Mouse (Mus musculus): ENCODE data around the gene Iqschfp. TPM values are rescaled to one million over a fixed set of nuclear protein-coding genes. Genes with fewer than 3 reads are reported as not detected.

Gene Iqschfp
- total RNA-seq, 2 experiments from 2014 or later = 9.0 to 14.8 TPM

DNA sequence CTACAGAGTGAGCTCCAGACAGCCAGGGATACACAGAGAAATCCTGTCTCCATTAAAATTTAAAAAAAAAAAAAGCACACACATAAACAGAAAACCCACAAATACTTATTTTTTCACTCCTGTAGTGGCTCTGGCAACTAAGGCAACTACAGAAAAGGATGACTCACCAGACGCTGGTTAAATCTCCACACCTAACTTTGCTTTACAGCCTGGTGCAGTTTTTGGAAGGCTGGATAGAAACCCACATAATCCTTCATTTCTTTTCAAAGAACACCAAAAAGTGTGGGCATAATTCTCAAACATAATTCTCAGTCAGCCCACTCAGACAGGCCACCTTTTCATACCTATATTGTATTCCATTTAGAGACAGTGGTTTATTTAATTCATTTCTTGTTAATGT is 746.7 kb downstream of the Iqschfp start:
- intact Hi-C loops (cut with DNase I) = no loop called here
- DNase-seq (ENCODE audit: low spot score in 2 of 2) = peak in 1 of 2 experiments; percentile 71

DNA sequence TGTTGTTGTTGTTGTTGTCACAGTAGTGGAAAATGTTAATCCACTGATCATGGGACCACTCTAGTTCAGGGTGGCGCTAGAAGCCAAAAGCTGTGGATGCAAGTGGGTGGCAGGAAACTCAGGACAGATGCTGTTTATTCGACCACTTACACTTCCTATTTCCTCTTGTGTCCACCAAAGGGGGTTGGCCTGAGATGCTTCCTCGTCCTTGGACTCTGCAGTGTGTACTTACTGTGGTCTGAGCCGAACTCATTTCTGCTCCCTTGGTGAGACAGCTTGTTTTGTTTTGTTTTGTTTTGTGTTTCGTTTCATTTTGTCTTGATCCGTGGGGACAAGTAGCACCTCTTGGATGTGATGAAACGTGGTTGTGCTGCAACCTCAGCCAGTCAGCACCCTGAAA is 750.9 kb downstream of the Iqschfp start:
- no peak for DNase-seq (ENCODE audit: low spot score in 2 of 2)

DNA sequence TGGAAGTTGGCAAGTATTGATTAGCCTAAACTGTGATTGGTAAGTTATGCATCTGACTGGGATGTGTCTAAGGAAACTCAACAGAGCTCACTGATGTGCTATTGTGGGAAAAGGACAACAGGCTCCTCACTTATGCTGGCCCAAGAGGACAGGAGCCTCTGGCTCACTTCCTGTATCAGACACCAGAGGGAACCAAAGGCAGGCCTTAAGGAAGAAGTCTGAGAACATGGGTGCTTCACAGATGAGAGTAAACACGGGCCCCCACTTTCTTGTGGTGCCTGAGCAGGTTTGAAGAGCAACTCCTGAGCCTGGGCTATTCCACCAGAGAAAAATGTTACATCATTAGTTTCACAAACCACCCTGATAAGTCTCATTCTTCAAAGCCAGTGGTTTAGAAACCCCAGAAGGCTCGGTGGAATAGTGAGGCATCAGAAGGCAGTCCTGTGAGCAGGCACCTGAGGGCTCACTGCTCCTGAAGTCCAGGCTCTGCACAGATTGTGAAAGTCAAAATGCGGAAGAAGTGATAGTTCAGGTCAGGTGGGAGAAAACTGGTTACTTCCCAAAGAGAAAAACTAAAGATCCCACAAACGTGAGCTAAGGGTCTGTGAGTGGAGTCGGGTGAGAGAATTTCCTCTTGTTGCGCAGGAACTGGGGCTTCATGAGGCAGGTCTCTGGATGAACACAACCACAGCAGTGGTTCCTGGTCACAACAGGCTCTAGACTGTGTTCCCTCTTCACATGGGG is 754.5 kb downstream of the Iqschfp start:
- intact Hi-C loops (cut with DNase I) = loop anchor here (2.0 to 10.0 kb wide), 2 partner anchors 62 to 308 kb away; no protein-coding TSS in a partner anchor
- DNase-seq (ENCODE audit: low spot score in 2 of 2) = peak; percentile 40 to 69

More for the DNA sequence above, 750.9 kb downstream of the Iqschfp start:
- intact Hi-C loops (cut with DNase I) = loop anchor here (10.0 kb wide), 1 partner anchor 312 kb away; no protein-coding TSS in a partner anchor

DNA sequence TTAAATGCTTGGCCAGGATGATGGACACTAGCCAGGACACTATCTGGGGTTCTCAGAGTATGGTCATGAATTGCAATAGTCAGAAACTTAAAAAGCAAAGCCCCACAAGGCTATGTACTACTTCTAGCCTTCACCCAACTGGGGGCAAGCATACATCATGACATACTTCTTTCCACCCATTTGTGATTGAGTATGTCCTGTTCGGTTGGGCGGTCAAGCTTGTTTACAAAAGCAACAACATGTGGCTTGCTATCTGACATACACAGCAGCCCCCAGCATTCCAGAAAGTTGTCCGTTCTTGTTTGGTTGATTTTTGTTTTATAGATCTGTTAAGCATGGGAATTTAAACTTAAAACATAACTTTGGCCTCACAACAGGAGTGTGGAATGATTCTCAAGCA is 755.2 kb downstream of the Iqschfp start:
- intact Hi-C loops (cut with DNase I) = loop anchor here (2.0 to 10.0 kb wide), 2 partner anchors 62 to 308 kb away; no protein-coding TSS in a partner anchor
- no peak for DNase-seq (ENCODE audit: low spot score in 2 of 2)

DNA sequence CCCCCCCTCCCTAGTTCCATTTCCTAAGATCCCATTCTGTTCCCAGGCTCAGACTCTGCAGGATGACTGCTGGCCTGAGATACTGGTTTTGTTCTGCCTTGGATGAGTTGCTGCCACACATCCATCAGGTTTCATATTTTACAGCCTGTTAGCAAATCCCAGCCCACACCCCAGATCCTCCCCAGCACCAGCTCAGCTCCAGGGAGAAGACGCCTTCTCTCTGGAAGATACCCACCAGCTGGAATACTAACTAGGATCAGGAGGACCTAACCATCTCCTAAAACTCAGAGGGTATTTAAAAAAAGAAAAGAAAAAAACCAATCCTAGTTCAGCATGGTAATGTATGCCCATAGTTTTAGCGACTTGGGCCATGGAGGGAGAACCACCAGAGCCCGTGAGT is 758.2 kb downstream of the Iqschfp start:
- intact Hi-C loops (cut with DNase I) = loop anchor here (1.0 to 2.0 kb wide), 2 partner anchors 27 to 43 kb away; no protein-coding TSS in a partner anchor
- peak in 1 of 2 experiments; percentile 83 for DNase-seq (ENCODE audit: low spot score in 2 of 2)

DNA sequence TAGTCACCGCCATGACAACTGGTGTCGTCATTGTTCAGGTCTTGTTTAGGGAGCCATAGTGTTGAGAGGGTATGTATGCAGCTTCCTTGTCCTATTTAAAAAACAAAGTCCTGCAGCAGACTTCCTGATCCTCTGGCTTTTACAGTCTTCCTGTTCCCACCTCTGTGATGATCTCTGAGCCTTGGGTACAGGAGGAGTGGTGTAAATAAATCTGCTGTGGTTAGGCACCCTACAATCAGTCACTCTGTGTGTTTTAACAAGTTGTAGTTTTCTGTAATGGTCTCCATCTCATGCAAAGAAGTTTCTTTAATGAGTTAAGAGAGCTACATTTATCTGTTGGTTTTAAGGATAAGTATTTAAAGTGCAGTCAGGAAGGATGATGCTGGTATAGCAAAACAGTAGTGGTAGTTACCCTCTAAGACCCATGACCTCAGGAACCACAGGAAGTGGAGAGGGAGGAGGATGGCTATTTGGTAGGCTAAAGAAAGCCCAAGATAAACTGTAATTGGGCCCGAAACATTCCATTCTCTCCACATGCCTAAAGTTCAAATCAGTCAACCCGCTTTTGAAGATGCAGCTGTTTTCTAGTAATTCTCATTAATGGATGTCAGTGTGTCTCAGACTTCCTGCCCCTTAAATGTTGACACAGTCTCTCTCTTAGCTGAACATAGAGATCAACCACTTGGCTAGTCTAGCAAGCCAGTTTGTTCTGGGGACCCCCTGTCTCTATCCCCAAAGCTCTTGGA is 764.7 kb downstream of the Iqschfp start:
- intact Hi-C loops (cut with DNase I) = no loop called here

DNA sequence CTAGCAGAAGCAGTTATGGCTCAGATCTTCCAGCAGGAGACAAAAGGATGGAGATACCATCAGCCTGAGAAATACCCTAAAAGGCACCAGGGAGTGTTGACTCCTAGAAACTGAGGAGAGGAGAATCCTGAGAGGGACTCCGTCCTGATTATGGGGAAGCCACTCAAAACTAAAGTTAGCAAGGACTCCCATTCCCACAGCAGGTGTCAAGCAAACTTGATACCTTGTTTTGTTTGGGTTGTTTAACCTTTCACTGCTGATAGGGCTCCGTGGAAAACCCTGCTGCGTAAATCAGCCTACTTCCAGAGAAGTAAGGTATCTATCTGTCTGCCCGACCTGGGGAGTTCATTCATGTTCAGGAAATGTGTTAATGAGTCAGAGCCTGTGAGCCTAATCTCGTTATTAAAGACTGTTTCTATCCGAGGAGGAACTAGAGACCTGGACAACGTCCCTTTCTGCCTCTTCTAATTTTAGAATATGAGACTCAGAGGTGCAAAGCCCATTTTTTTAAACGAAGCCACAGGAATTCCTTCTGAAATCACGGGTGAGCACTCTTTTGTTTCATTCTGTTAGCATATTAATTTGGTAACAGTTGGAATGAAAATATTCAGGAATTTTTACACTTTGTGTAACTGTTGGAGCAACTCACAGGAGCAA is 765.7 kb downstream of the Iqschfp start:
- DNase-seq (ENCODE audit: low spot score in 2 of 2) = no peak
- intact Hi-C loops (cut with DNase I) = no loop called here

More for the DNA sequence above, 764.7 kb downstream of the Iqschfp start:
- no peak for DNase-seq (ENCODE audit: low spot score in 2 of 2)

DNA sequence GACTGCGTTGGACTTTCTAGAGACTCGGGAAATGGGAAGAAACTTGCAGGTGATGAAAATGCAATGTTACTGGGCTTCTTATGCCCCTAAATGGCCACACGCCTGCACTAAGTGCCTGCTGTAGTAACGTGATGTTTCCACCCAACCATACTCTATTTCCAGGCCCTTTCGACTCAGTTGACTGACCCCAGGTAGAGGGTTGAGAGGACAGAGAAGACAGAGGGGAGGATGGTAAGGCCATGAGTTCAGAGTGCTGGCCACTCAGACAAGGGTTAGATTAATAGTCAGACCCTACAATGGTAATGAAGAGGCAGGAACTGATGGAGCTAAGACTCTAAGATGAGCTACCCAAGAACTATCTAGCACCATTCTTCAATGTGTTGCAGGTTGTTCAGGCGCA is 768.0 kb downstream of the Iqschfp start:
- intact Hi-C loops (cut with DNase I) = no loop called here
- DNase-seq (ENCODE audit: low spot score in 2 of 2) = no peak

DNA sequence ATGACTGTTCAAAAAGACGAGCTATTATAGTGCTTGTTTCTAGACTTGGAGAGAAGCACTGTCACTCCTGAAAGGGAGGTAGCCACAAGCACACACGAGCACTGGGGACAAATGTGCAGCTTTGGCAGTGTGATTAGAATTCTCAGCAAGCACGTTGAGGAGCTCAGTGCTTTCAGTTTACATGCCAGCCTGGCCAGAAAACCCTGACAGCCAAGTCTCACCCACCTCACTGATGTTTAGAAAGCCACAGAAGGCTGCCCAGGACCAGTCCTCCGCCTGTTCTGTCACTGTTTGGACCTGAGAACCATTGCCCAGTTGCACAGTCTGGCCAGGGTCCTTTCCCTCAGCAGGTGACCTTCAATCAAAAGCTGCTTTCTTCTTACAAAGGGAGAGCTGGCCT is 768.5 kb downstream of the Iqschfp start:
- intact Hi-C loops (cut with DNase I) = no loop called here
- peak in 1 of 2 experiments; percentile 59 for DNase-seq (ENCODE audit: low spot score in 2 of 2)

DNA sequence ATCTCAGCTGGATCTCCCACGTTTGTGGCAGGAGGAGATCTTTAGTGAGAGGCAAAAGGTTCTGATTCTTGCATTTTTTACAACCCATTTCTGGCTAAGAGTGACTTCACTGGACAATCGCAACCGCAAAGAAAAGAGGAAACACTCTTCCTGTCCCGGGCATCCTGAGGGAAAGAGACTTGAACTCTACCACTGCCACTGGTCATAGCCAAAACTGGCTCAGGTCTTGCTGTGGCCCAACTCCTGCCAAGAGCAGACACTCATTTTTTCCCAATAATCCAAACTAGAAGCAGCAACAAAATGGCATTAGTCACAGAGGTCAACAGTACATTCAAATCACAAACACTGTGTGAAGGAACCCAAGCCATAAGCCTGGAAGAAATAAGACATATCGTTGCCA is 770.4 kb downstream of the Iqschfp start:
- DNase-seq (ENCODE audit: low spot score in 2 of 2) = no peak
- intact Hi-C loops (cut with DNase I) = no loop called here

DNA sequence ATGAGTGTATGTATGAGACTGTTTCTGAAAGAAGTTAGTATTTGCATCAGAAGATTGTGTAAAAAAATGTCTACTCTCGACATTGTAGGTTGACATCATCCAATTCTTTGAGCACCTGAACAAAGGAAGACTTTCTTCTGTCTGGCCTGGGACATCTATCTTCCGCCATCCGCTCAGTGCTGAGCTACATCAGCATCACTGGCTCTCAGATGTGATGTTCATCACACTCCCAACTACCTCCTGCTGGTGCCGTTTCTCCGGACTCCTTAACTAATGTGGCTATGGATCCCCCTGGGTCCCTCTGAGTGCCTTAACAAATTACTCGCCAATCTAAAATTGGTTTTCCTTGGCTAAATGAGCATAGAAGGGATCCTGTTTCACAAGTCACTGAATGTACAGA is 772.3 kb downstream of the Iqschfp start:
- intact Hi-C loops (cut with DNase I) = no loop called here

DNA sequence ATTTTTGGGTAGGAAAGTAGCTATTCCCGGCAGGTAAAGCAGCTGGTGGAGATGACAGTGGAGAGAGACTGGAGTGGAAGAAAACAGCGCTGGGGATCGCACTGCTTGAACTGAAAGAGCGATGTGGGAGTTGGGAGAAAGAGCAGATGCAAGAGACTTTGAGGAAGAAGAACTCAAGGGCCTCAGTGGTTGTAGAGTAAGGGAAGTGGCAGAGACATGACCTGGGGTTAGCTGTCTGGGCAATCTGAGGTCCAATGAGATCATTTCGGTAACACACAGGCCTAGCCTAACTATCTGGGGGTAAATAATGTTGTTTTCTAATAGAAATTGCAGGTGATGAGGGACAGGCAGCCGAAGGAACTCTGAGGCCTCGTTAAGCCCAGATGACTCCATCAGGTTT is 774.3 kb downstream of the Iqschfp start:
- no peak for DNase-seq (ENCODE audit: low spot score in 2 of 2)
- intact Hi-C loops (cut with DNase I) = no loop called here

More for the DNA sequence above, 772.3 kb downstream of the Iqschfp start:
- DNase-seq (ENCODE audit: low spot score in 2 of 2) = no peak

DNA sequence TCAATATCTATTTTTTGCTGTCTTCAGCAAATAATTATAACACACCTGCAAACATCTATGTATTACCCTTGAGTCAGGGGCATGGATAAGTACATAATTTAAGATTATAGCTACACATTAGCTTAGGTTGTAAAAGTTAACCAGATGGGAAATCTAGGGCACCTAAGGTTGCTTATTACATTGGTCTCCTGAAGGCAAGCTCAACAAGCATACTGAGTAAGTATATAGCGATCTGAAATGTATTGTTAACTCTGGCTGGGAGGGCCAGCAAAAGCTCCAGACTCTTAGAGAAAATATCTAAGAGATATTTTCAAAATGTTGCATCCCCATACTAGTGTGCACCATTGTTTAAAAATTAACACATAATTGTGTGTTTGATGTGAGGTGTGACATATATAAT is 775.8 kb downstream of the Iqschfp start:
- no peak for DNase-seq (ENCODE audit: low spot score in 2 of 2)
- intact Hi-C loops (cut with DNase I) = no loop called here

DNA sequence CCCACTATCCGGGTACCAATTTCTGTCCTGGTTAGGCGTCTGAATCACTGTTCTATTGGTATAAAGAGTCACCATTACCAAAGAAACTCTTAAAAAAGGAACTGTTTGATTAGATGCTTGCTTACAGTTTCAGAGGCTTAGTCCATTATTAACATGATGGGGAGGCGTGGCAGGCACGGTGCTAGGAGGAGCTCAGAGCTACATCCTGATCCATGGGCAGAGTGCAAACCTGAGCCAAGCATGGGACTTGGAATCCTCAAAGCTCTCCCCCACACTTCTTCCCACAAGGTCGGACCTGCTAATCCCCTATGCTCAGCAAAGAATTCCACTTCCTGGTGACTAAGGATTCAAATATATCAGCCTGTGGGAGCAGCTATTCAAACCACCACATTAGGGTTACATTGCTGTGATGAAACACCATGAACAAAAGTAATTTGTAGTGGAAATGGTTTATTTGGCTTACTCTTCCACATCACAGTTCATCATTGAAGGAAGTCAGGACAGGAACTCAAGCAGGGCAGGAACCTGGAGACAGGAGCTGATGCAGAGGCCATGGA is 777.5 kb downstream of the Iqschfp start:
- no peak for DNase-seq (ENCODE audit: low spot score in 2 of 2)
- intact Hi-C loops (cut with DNase I) = no loop called here

DNA sequence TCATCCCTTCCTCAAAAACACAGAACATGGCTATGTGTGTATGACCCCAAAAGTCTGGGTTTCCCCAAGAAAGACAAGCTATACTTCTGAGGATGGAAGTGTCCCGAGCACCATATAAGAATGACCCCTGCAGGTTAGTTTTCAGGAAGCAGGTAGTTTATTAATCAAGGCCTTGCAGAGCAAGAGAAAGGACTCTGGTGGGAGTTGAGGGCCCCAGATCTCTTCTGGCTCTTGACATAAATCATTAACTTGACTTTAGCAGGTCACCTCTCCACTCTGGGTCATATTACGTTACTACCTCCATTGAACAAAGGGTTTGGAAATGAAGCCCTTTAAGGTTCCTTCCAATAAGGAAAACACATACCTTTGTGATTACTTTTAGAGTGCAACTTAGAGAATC is 782.7 kb downstream of the Iqschfp start:
- intact Hi-C loops (cut with DNase I) = loop anchor here (1.0 to 5.0 kb wide), 4 partner anchors 19 to 1032 kb away; no protein-coding TSS in a partner anchor
- no peak for DNase-seq (ENCODE audit: low spot score in 2 of 2)

DNA sequence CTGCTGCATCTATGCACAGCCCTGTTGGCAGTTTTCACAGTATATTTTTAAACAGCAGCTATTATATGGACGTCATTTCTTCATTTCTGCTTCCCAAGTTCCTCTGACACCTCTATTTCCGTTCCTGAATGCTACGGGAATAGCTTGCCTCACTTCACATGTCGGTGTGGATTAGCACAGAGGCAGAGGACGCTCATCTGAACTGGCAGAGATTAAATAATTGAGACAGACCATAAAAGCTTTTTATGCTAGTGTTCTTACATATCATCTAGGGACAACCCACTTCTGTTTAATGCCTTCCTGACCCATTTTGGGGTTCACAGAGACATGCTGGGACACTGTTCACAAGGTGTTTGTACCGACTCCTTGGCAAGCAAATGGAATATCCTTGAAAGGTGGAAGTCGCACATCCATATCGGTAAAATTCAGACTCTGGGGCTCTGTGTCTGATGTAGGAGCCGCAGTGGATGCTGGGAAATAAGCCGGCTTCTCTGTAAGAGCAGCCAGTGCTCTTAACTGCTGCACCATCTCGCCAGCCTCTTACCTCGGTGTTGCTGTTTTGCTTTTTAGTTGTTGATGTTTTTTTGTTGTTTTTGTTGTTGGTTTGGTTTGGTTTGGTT is 783.3 kb downstream of the Iqschfp start:
- intact Hi-C loops (cut with DNase I) = loop anchor here (1.0 to 5.0 kb wide), 4 partner anchors 18 to 1033 kb away; no protein-coding TSS in a partner anchor
- DNase-seq (ENCODE audit: low spot score in 2 of 2) = peak in 1 of 2 experiments; percentile 92
